Mouse (Mus musculus): ENCODE results near the gene Tyw1. TPM values are rescaled to one million over a fixed set of nuclear protein-coding genes. Genes with fewer than 3 reads are reported as not detected.
A peak's percentile ranks its signal among the peaks of the same experiment; 100 is the strongest.

Gene Tyw1
- polyA plus RNA-seq, 1 experiment from 2014 or later: 10.9 TPM

GRCm38 (mm10) chr5:130298831-130299460 is 43.5 kb downstream of the Tyw1 start:
- no peaks in the 10 kb centered on the region for H3K27me3 ChIP-seq (ENCODE audit: insufficient read depth, low read length)
- H3K36me3 ChIP-seq (replicated peaks; ENCODE audit: insufficient read depth, low read length): peaks cover 33% of the 10 kb centered on the region
- TF ChIP-seq CTCF (IDR thresholded peaks at IDR 0.05; ENCODE audit: low read depth) (no peak), EP300 (IDR thresholded peaks at IDR 0.05; ENCODE audit: low read depth) (no peak)
- ATAC-seq: no peak
- H3K27ac ChIP-seq (ENCODE audit: low read depth): no peak overlapping the region
- DNase-seq: no peak
- WGBS (ENCODE audit: insufficient replicate concordance): 84% methylated on average over 9 of the region's 9 CpGs
- H3K9me3 ChIP-seq (ENCODE audit: low read length): no peaks in the 10 kb centered on the region
- H3K4me3 ChIP-seq (ENCODE audit: low read depth, low read length): no peak overlapping the region
- H3K4me1 ChIP-seq (ENCODE audit: insufficient read depth): no peaks in the 10 kb centered on the region
- no peak overlapping the region for H3K9ac ChIP-seq (replicated peaks)
- no peak overlapping the region for H3K4me2 ChIP-seq (ENCODE audit: low read depth, low read length)

DNA sequence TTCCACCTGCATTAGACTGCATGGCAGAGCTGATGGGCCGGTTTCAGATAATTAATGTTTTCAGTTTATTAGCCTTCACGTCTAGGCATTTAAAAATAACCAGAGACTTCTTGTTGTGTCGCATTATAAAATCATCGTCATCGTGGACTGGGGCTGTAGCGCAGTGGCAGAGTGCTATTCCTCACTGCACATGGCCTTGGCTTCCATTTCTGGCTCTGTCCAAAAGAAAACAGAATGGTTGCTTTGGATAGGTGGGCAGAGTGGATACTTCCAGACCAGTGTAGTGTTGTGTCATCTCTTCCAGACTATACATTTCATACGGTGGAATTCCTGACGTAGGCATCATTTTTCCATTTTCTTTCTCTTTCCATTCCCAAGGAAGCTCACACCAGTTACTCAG is 44.1 kb downstream of the Tyw1 start:
- TF ChIP-seq CTCF (IDR thresholded peaks at IDR 0.05; ENCODE audit: low read depth) (no peak), EP300 (IDR thresholded peaks at IDR 0.05; ENCODE audit: low read depth) (no peak)
- H3K4me3 ChIP-seq (ENCODE audit: low read depth, low read length): no peak overlapping the region
- ATAC-seq: no peak
- no peaks in the 10 kb centered on the region for H3K9me3 ChIP-seq (ENCODE audit: low read length)
- no peak for DNase-seq
- WGBS (ENCODE audit: insufficient replicate concordance): 90% methylated on average over 8 of the region's 8 CpGs
- no peak overlapping the region for H3K27ac ChIP-seq (ENCODE audit: low read depth)
- H3K4me2 ChIP-seq (ENCODE audit: low read depth, low read length): no peak overlapping the region
- H3K9ac ChIP-seq (replicated peaks): no peak overlapping the region
- no peaks in the 10 kb centered on the region for H3K27me3 ChIP-seq (ENCODE audit: insufficient read depth, low read length)
- H3K4me1 ChIP-seq (ENCODE audit: insufficient read depth): no peaks in the 10 kb centered on the region
- peaks cover 33% of the 10 kb centered on the region for H3K36me3 ChIP-seq (replicated peaks; ENCODE audit: insufficient read depth, low read length)

- TF ChIP-seq CTCF (IDR thresholded peaks at IDR 0.05; ENCODE audit: low read depth): no peak
- no peak for TF ChIP-seq EP300 (IDR thresholded peaks at IDR 0.05; ENCODE audit: low read depth)
- no peak for DNase-seq
- 87% methylated on average over 6 of the region's 6 CpGs for WGBS (ENCODE audit: insufficient replicate concordance)
Measured at GRCm38 (mm10) chr5:130303611-130304010, 48.2 kb downstream of the Tyw1 start.

DNA sequence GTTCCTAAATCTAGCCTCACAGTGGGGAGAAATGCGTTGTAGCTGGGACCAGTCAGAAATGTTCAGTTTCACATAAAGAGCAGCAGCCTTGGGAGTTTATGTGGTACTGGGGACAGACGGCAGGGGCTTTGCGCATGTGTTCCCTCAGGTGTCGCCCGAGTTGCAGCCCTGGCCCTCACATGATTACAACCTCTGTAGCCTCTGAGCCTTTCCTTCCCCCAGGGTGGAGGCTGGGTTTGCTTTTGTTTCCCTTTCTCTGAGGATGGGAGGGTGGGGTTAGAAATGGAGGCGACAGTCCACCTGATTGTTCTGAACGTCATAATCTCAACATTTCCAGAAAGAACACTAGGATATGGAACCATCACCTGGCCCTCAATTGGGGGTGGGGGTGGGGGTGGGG is 52.5 kb downstream of the Tyw1 start:
- no peak overlapping the region for H3K9ac ChIP-seq (replicated peaks)
- H3K4me2 ChIP-seq (ENCODE audit: low read depth, low read length): no peak overlapping the region

More at GRCm38 (mm10) chr5:130303611-130304010, 48.2 kb downstream of the Tyw1 start:
- H3K36me3 ChIP-seq (replicated peaks; ENCODE audit: insufficient read depth, low read length): peaks cover 31% of the 10 kb centered on the region
- H3K4me1 ChIP-seq (ENCODE audit: insufficient read depth): no peaks in the 10 kb centered on the region
- ATAC-seq: no peak
- H3K4me2 ChIP-seq (ENCODE audit: low read depth, low read length): no peak overlapping the region
- H3K4me3 ChIP-seq (ENCODE audit: low read depth, low read length): no peak overlapping the region
- H3K9ac ChIP-seq (replicated peaks): no peak overlapping the region
- no peaks in the 10 kb centered on the region for H3K9me3 ChIP-seq (ENCODE audit: low read length)
- no peaks in the 10 kb centered on the region for H3K27me3 ChIP-seq (ENCODE audit: insufficient read depth, low read length)
- no peak overlapping the region for H3K27ac ChIP-seq (ENCODE audit: low read depth)

DNA sequence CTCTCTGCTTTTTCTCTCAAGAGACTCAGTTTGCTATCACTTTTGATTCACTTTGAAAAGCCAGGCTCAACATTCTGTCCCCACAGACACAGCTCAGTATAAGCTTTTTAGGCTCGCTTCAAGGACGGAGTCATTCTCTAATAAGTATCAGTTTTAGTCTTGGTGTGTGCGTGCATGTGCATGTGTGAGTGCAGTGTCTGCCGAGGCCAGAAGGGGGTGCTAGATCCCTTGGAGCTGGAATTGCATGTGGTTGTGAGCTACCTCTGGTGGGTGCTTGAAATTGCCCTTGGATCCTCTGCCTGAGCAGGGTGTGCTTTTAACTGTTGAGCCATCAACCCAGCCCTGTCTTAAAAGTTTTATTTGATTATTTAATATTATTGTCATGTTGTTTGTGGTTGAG is 54.7 kb downstream of the Tyw1 start:
- Histone ChIP-seq H3K9ac (replicated peaks) (no peak overlapping the region), H3K4me1 (ENCODE audit: insufficient read depth) (no peaks in the 10 kb centered on the region), H3K4me2 (ENCODE audit: low read depth, low read length) (no peak overlapping the region), H3K27ac (ENCODE audit: low read depth) (no peak overlapping the region), H3K27me3 (ENCODE audit: insufficient read depth, low read length) (no peaks in the 10 kb centered on the region), H3K9me3 (ENCODE audit: low read length) (no peaks in the 10 kb centered on the region), H3K36me3 (replicated peaks; ENCODE audit: insufficient read depth, low read length) (peaks cover 10% of the 10 kb centered on the region), H3K4me3 (ENCODE audit: low read depth, low read length) (no peak overlapping the region)
- DNase-seq (no peak), ATAC-seq (no peak)
- WGBS (ENCODE audit: insufficient replicate concordance): 88% methylated on average over 4 of the region's 4 CpGs
- TF ChIP-seq CTCF (IDR thresholded peaks at IDR 0.05; ENCODE audit: low read depth) (peak; percentile 27), EP300 (IDR thresholded peaks at IDR 0.05; ENCODE audit: low read depth) (no peak)

More for the DNA sequence above, 52.5 kb downstream of the Tyw1 start:
- H3K36me3 ChIP-seq (replicated peaks; ENCODE audit: insufficient read depth, low read length): peaks cover 14% of the 10 kb centered on the region
- no peaks in the 10 kb centered on the region for H3K9me3 ChIP-seq (ENCODE audit: low read length)
- ATAC-seq (no peak), DNase-seq (no peak)
- no peaks in the 10 kb centered on the region for H3K27me3 ChIP-seq (ENCODE audit: insufficient read depth, low read length)
- no peak overlapping the region for H3K4me3 ChIP-seq (ENCODE audit: low read depth, low read length)
- WGBS (ENCODE audit: insufficient replicate concordance): 82% methylated on average over 7 of the region's 7 CpGs
- no peak overlapping the region for H3K27ac ChIP-seq (ENCODE audit: low read depth)
- TF ChIP-seq EP300 (IDR thresholded peaks at IDR 0.05; ENCODE audit: low read depth) (no peak), CTCF (IDR thresholded peaks at IDR 0.05; ENCODE audit: low read depth) (no peak)
- no peaks in the 10 kb centered on the region for H3K4me1 ChIP-seq (ENCODE audit: insufficient read depth)

DNA sequence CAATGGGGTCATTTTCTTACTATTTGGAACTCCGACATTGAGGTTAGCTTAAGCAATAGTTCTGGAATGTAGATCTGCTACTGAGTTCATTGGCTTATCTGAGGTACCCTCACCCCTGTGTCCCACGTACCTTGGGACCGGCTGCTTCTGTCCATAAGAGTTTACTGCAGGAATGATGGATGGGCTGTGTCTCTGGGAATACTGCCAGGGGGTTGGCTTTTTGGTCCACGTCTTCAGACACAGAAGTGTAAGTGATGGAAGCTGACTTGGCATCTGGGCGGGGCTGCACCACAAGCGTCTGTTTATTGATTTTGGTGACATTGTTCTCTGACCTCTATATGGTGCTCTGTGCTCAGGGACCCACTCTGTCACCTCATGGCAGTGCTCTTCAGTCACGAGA is 55.4 kb downstream of the Tyw1 start:
- no peaks in the 10 kb centered on the region for H3K9me3 ChIP-seq (ENCODE audit: low read length)
- WGBS (ENCODE audit: insufficient replicate concordance): 76% methylated on average over 7 of the region's 7 CpGs
- no peak overlapping the region for H3K4me2 ChIP-seq (ENCODE audit: low read depth, low read length)
- H3K27me3 ChIP-seq (ENCODE audit: insufficient read depth, low read length): no peaks in the 10 kb centered on the region
- H3K4me3 ChIP-seq (ENCODE audit: low read depth, low read length): no peak overlapping the region
- no peak for TF ChIP-seq EP300 (IDR thresholded peaks at IDR 0.05; ENCODE audit: low read depth)
- no peak for TF ChIP-seq CTCF (IDR thresholded peaks at IDR 0.05; ENCODE audit: low read depth)
- ATAC-seq (no peak), DNase-seq (no peak)
- H3K36me3 ChIP-seq (replicated peaks; ENCODE audit: insufficient read depth, low read length): 0 out of 2 replicates have a peak, but pooled peaks cover 3% of the 10 kb centered on the region
- H3K27ac ChIP-seq (ENCODE audit: low read depth): no peak overlapping the region
- H3K9ac ChIP-seq (replicated peaks): no peak overlapping the region
- H3K4me1 ChIP-seq (ENCODE audit: insufficient read depth): no peaks in the 10 kb centered on the region

Data from liver, postnatal 0 days (tissue).